Mouse (Mus musculus): ENCODE measurements around the gene Clrn1. TPM values are rescaled to one million over a fixed set of nuclear protein-coding genes. Genes with fewer than 3 reads are reported as not detected.
"Not testable (repeated sequence)": the region's sequence is repeated elsewhere in the genome, so short reads cannot be mapped to it uniquely, and the experiment has no call there.

Gene Clrn1
- polyA plus RNA-seq, 1 experiment = 0.31 TPM

DNA sequence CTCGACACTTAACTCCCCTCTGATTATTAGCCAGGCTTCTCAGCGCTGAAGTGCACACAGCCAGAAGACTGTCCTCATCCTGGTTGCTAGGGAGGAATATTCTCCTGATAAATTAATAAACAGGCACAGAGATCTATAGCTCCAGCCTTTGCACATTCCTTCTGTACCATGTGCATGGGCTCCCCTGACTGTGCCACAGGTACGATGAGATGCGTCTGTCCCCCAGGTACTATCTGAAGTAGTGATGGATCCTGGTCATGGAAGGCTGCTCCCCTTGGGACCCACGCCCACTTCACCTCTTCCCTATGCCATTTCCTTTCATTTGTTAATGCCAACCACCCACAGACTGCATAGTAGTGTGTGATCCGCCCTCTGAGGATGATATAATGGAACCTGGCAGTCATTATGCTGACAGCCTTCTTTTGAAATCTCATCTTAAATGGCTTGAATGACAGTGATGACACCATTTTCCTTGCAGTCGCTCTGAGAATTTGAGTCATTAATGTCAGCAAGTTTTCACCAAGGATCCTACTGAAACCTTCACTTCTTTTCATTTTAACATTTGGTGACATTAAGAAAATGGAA, 3.1 kb upstream of the Clrn1 start:
- no peak overlapping the region for H3K4me3 ChIP-seq (ENCODE audit: insufficient read depth, low read length)
- H3K27ac ChIP-seq (ENCODE audit: insufficient read depth, low read length) = no peak overlapping the region

DNA sequence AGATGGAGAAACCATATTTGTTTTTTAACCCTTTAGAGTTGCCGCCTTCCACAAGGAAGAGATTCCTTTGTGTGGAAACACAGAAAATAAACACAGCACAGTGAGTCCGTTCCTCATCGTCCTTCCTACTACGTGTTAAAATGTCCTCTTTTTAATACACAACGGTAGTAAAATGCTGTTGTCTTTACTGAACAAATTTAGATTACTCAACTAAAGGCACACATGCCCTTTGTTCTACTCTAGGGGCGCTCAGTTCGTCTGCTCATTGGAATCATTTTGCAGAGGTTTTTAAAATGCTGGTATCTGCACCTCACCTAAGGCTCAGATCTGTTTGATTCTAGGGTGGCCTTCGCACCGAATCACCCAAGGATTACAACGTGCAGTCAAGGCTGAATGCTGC, 2.6 kb upstream of the Clrn1 start:
- H3K4me1 ChIP-seq (ENCODE audit: control insufficient read depth, insufficient read depth, low read length) = no peaks in the 10 kb centered on the region; the same call in 1 of the 2 replicates
- TF ChIP-seq POLR2A (IDR thresholded peaks at IDR 0.05; ENCODE audit: extremely low read depth, insufficient read depth, low read length) (no peak), CTCF (IDR thresholded peaks at IDR 0.05; ENCODE audit: extremely low read depth, insufficient read depth, low read length) (no peak)
- H3K4me3 ChIP-seq (ENCODE audit: insufficient read depth, low read length) = no peak overlapping the region
- no peak overlapping the region for H3K27ac ChIP-seq (ENCODE audit: insufficient read depth, low read length)

More for the DNA sequence above, 3.1 kb upstream of the Clrn1 start:
- no peak for TF ChIP-seq POLR2A (IDR thresholded peaks at IDR 0.05; ENCODE audit: extremely low read depth, insufficient read depth, low read length)
- TF ChIP-seq CTCF (IDR thresholded peaks at IDR 0.05; ENCODE audit: extremely low read depth, insufficient read depth, low read length) = no peak
- H3K4me1 ChIP-seq (ENCODE audit: control insufficient read depth, insufficient read depth, low read length) = no peaks in the 10 kb centered on the region

- Histone ChIP-seq H3K27ac (ENCODE audit: insufficient read depth, low read length) (no peak overlapping the region), H3K4me1 (ENCODE audit: control insufficient read depth, insufficient read depth, low read length) (no peaks in the 10 kb centered on the region; the same call in 1 of the 2 replicates), H3K4me3 (ENCODE audit: insufficient read depth, low read length) (no peak overlapping the region)
- TF ChIP-seq POLR2A (IDR thresholded peaks at IDR 0.05; ENCODE audit: extremely low read depth, insufficient read depth, low read length) = no peak
- TF ChIP-seq CTCF (IDR thresholded peaks at IDR 0.05; ENCODE audit: extremely low read depth, insufficient read depth, low read length) = no peak
Measured at GRCm38 (mm10) chr3:58883511-58883907, 1.6 kb downstream of the Clrn1 start.

GRCm38 (mm10) chr3:58882878-58883510, 2.1 kb downstream of the Clrn1 start:
- TF ChIP-seq POLR2A (IDR thresholded peaks at IDR 0.05; ENCODE audit: extremely low read depth, insufficient read depth, low read length) = no peak
- no peak for TF ChIP-seq CTCF (IDR thresholded peaks at IDR 0.05; ENCODE audit: extremely low read depth, insufficient read depth, low read length)
- Histone ChIP-seq H3K27ac (ENCODE audit: insufficient read depth, low read length) (no peak overlapping the region), H3K4me1 (ENCODE audit: control insufficient read depth, insufficient read depth, low read length) (no peaks in the 10 kb centered on the region; the same call in 1 of the 2 replicates), H3K4me3 (ENCODE audit: insufficient read depth, low read length) (no peak overlapping the region)

DNA sequence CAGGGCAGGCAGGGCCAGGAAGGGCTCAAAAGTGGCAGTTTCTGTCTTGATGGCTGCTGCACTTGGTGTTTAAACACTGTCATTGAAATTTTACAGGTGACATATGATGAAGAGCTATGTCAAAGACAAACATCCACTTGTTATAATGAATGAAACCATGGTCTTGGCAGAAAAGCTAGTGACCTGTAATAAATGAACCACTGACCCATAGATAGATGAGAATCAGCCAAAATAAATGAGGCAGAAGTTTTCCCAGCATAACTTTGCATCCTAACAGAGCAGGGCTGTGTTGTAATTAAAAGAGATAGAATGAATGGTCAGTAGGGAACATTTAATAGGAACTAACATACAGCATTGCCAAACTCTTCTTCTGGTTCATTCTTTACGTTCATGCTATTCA, 4.1 kb downstream of the Clrn1 start:
- Histone ChIP-seq H3K4me3 (ENCODE audit: insufficient read depth, low read length) (no peak overlapping the region), H3K27ac (ENCODE audit: insufficient read depth, low read length) (no peak overlapping the region), H3K4me1 (ENCODE audit: control insufficient read depth, insufficient read depth, low read length) (no peaks in the 10 kb centered on the region; the same call in 1 of the 2 replicates)
- no peak for TF ChIP-seq CTCF (IDR thresholded peaks at IDR 0.05; ENCODE audit: extremely low read depth, insufficient read depth, low read length)
- no peak for TF ChIP-seq POLR2A (IDR thresholded peaks at IDR 0.05; ENCODE audit: extremely low read depth, insufficient read depth, low read length)

DNA sequence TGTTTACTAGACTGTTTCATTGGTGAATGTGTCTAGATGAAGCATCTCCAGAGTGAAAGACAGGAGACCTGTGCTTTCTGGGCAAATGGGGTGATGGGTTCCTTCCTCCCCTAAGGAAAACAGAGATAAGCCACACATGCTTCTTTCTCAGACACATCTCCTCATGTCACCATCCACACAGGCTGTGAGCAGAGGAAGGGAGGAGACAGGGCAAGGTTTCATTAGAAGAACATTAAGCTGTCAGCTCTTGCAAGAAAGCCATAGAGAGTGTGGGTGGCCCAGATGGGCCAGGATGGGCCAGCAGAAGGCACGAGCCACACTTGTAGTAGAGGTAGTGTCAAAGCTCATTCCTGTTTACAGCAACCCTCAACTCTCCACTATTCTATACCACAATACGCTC, 5.0 kb downstream of the Clrn1 start:
- Histone ChIP-seq H3K27ac (ENCODE audit: insufficient read depth, low read length) (no peak overlapping the region), H3K4me3 (ENCODE audit: insufficient read depth, low read length) (no peak overlapping the region), H3K4me1 (ENCODE audit: control insufficient read depth, insufficient read depth, low read length) (no peaks in the 10 kb centered on the region; the same call in 1 of the 2 replicates)
- TF ChIP-seq POLR2A (IDR thresholded peaks at IDR 0.05; ENCODE audit: extremely low read depth, insufficient read depth, low read length) (no peak), CTCF (IDR thresholded peaks at IDR 0.05; ENCODE audit: extremely low read depth, insufficient read depth, low read length) (no peak)

DNA sequence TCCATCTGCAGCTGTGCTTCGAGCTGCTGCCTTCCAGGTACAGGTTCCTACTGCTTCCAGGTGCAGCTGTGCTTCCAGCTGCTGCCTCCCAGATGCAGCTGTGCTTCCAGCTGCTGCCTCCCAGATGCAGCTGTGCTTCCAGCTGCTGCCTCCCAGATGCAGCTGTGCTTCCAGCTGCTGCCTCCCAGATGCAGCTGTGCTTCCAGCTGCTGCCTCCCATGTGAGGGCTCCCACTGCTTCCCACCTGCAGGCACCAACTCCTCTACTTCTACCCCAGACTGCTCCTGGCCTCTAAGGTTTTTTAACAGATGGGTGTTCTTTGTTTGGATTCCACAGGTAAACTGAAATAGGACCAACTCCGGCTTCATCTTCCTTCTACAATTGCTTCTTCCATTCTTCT, 13.3 kb downstream of the Clrn1 start:
- not testable (repeated sequence) for H3K4me3 ChIP-seq (ENCODE audit: insufficient read depth, low read length); H3K27ac ChIP-seq (ENCODE audit: insufficient read depth, low read length); H3K4me1 ChIP-seq (ENCODE audit: control insufficient read depth, insufficient read depth, low read length)

DNA sequence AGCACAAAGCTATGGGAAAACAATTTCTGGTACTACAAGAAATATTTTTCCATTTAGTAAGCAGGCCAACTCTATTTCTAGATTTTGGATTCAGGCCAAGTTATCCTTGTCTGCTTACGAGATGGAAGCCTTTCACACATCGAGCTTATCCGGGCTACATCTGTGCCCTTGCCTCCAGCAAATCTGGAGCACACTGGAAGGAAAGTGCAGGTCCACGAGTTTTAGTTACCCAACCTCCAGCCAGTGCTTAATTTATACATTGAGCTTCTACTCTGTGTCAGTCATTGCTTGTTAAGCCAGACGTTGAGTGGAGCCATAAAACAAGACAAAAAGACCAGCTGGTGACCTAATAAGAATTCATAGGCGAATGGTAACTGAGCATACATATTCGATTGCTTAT, 19.4 kb downstream of the Clrn1 start:
- Histone ChIP-seq H3K27ac (ENCODE audit: insufficient read depth, low read length) (no peak overlapping the region), H3K4me1 (ENCODE audit: control insufficient read depth, insufficient read depth, low read length) (no peaks in the 10 kb centered on the region), H3K4me3 (ENCODE audit: insufficient read depth, low read length) (no peak overlapping the region)
- no peak for TF ChIP-seq POLR2A (IDR thresholded peaks at IDR 0.05; ENCODE audit: extremely low read depth, insufficient read depth, low read length)
- TF ChIP-seq CTCF (IDR thresholded peaks at IDR 0.05; ENCODE audit: extremely low read depth, insufficient read depth, low read length) = no peak

GRCm38 (mm10) chr3:58862976-58863375, 22.2 kb downstream of the Clrn1 start:
- Histone ChIP-seq H3K27ac (ENCODE audit: insufficient read depth, low read length) (no peak overlapping the region), H3K4me3 (ENCODE audit: insufficient read depth, low read length) (no peak overlapping the region), H3K4me1 (ENCODE audit: control insufficient read depth, insufficient read depth, low read length) (no peaks in the 10 kb centered on the region)
- TF ChIP-seq POLR2A (IDR thresholded peaks at IDR 0.05; ENCODE audit: extremely low read depth, insufficient read depth, low read length) (no peak), CTCF (IDR thresholded peaks at IDR 0.05; ENCODE audit: extremely low read depth, insufficient read depth, low read length) (no peak)

- Histone ChIP-seq H3K4me3 (ENCODE audit: insufficient read depth, low read length) (no peak overlapping the region), H3K4me1 (ENCODE audit: control insufficient read depth, insufficient read depth, low read length) (no peaks in the 10 kb centered on the region), H3K27ac (ENCODE audit: insufficient read depth, low read length) (no peak overlapping the region)
- TF ChIP-seq CTCF (IDR thresholded peaks at IDR 0.05; ENCODE audit: extremely low read depth, insufficient read depth, low read length) (peak; percentile 49), POLR2A (IDR thresholded peaks at IDR 0.05; ENCODE audit: extremely low read depth, insufficient read depth, low read length) (no peak)
Measured at GRCm38 (mm10) chr3:58843415-58843814, 41.7 kb downstream of the Clrn1 start.

All from cortical plate, adult 2 months (tissue).